Mouse (Mus musculus) layer of hippocampus, adult 9-10 months (tissue): ENCODE measurements around the gene Lin37.

ENCODE experiments used
- DNase-seq: peaks from one replicate; pipeline ENCODE4 v3.0.0; 2022; ENCODE audit warnings: low spot score

The Lin37 gene

GRCm38 (mm10) chr7:30552102-30553020, 7.3 kb downstream of the Lin37 start, which contains the start of the genes Hspb6 and Proser3:
Gene Hspb6, plus strand, starts transcription at chr7:30552178.
Gene Proser3, minus strand, starts transcription at chr7:30552299.
- DNase-seq = peak; percentile 97

- DNase-seq = peak; percentile 81
Observed at GRCm38 (mm10) chr7:30551445-30552101, 8.1 kb downstream of the Lin37 start.

GRCm38 (mm10) chr7:30550603-30551002, 9.0 kb downstream of the Lin37 start:
- no peak for DNase-seq

- DNase-seq = no peak
Observed at GRCm38 (mm10) chr7:30549880-30550279, 9.8 kb downstream of the Lin37 start.

- DNase-seq = no peak
Observed at GRCm38 (mm10) chr7:30544327-30544726, 15.3 kb downstream of the Lin37 start.

- no peak for DNase-seq
Observed at GRCm38 (mm10) chr7:30540572-30540971, 19.1 kb downstream of the Lin37 start.

GRCm38 (mm10) chr7:30534633-30535577, 24.7 kb downstream of the Lin37 start, which contains the start of gene Arhgap33:
Gene Arhgap33, minus strand, starts transcription at chr7:30535060.
- peak; percentile 93 for DNase-seq

- no peak for DNase-seq
Observed at GRCm38 (mm10) chr7:30533941-30534632, 25.6 kb downstream of the Lin37 start.

GRCm38 (mm10) chr7:30532931-30533330, 26.7 kb downstream of the Lin37 start:
- DNase-seq = no peak

- no peak for DNase-seq
Observed at GRCm38 (mm10) chr7:30531291-30531815, 28.3 kb downstream of the Lin37 start.

- no peak for DNase-seq
Observed at GRCm38 (mm10) chr7:30526981-30527380, 32.7 kb downstream of the Lin37 start.

- DNase-seq = no peak
Observed at GRCm38 (mm10) chr7:30526399-30526798, 33.2 kb downstream of the Lin37 start.

- DNase-seq = no peak
Observed at GRCm38 (mm10) chr7:30525954-30526353, 33.7 kb downstream of the Lin37 start.

- no peak for DNase-seq
Observed at GRCm38 (mm10) chr7:30524487-30524886, 35.2 kb downstream of the Lin37 start.

- no peak for DNase-seq
Observed at GRCm38 (mm10) chr7:30522871-30523270, 36.8 kb downstream of the Lin37 start.

- DNase-seq = no peak
Observed at GRCm38 (mm10) chr7:30520856-30521255, 38.8 kb downstream of the Lin37 start.

GRCm38 (mm10) chr7:30520396-30520795, 39.2 kb downstream of the Lin37 start:
- no peak for DNase-seq

- DNase-seq = no peak
Observed at GRCm38 (mm10) chr7:30518325-30518724, 41.3 kb downstream of the Lin37 start.

- no peak for DNase-seq
Observed at GRCm38 (mm10) chr7:30515003-30515760, 44.5 kb downstream of the Lin37 start.

GRCm38 (mm10) chr7:30508061-30508460, 51.6 kb downstream of the Lin37 start:
- no peak for DNase-seq
